Mouse (Mus musculus) frontal cortex, adult 2 months (tissue): Measurements from ENCODE around the gene Msrb3. TPM values are rescaled to one million over a fixed set of nuclear protein-coding genes. Genes with fewer than 3 reads are reported as not detected.

Source experiments
- DNase-seq, 2 experiments: peaks; one replicate each; pipeline ENCODE4 v3.0.0; 2022; ENCODE audit warnings: low spot score in 1 of 2; ENCODE audit errors: extremely low spot score in 1 of 2
- polyA plus RNA-seq: library from polyadenylated mRNA; depleted of rRNA; stranded (reverse); fragments of >200 nt; gene quantifications from 2 replicates; pipeline ENCODE4 v1.2.3, GENCODE M21; 2012

The Msrb3 gene
- polyA plus RNA-seq, 1 experiment = 6.9 TPM

GRCm38 (mm10) chr10:120820781-120821300 is 78.1 kb downstream of the Msrb3 start:
- no peak for DNase-seq

GRCm38 (mm10) chr10:120815290-120815689 is 83.6 kb downstream of the Msrb3 start:
- DNase-seq = no peak

DNA sequence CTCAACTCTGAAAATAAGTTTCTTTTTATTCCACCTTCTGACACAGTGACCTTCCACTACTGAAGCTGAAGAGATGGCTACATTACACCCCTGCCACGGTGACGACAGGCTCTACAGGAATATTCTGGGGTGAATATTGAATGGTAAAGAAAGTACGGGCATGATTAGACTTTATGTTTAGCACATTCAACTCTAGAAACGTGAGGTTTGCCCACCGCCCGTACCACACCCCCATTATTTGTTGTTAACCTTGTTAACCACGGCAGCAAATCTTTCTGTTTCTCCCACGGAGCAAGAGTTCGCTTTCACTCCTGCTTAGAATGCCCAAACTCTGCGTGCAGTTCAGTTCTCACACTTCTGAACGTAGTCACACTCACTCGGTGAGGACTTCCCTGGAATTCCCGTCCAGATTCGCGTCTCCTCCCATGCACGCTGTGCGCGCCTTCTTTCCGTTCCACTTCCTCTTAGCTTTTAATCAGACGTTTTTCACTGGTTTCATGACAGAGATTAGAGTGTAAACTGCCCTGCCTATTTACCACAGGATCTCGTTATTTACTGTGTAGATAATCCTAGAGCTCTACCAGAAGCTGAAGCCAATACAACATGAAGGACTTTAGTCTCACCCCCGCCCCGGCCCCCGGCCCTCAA is 87.0 kb downstream of the Msrb3 start:
- no peak for DNase-seq

DNA sequence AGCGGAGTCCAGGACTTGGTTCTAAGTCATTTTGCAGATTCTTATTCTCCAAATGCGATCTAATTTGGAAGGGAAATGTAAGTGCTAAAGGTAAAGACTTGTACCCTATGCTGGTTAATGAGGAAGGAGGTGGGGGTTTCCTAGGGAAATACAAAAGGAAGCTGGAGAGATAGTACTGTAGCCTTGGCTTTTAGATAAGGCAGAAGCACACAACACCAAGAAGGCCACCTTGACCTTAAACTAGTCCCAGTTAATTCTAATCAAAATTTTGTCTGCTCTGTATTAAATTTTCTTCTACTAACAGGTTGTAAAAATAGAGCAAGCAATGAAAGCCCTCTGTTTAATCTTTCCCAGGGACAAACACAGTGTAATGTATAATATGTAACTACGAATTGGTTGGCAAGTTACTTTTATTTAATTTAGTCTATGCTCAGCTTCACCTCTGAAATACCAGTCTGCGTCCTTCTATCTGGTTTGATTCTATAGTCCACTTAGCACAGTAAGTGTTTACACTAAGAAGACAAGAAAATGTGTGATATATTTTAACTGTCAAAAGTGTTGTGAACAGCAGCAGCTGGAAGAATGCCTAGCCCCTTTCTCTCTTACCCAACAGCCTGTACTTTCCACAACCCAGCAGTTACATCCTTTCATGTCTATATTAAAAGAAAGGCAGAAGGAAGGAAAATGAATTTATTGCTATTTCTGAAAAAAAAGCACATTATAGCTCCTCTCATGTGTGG is 87.9 kb downstream of the Msrb3 start:
- no peak for DNase-seq

DNA sequence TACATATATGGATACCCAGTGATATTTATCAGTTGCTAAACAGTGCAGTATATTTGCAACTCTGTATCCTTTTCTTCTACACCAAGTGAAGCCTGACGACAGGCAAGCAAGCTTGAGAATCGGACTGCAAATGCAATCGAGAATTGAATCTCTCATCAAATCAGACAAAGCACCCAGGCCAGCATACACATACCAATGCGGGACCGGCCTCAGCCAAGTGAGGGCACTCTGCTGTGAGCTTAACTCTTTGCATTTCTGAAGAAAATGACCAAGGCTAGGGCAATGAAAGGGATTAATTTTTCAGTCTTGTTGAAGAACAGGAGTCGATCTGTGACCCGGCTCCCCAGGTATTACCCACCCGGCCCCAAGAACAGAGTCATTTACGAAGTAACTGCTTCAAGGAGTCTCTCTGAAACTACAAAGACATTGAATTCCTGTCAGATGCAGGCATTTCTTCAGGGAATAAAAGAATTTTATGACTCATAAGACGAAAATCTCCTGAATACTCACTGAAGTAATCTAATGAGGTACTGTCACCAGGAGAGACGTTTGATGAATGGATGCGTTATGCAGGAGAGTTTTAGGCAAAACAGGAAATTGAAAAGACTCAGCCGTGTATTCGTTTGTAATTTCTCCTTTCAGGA is 88.7 kb downstream of the Msrb3 start:
- no peak for DNase-seq

GRCm38 (mm10) chr10:120808167-120808566 is 90.7 kb downstream of the Msrb3 start:
- DNase-seq = no peak

DNA sequence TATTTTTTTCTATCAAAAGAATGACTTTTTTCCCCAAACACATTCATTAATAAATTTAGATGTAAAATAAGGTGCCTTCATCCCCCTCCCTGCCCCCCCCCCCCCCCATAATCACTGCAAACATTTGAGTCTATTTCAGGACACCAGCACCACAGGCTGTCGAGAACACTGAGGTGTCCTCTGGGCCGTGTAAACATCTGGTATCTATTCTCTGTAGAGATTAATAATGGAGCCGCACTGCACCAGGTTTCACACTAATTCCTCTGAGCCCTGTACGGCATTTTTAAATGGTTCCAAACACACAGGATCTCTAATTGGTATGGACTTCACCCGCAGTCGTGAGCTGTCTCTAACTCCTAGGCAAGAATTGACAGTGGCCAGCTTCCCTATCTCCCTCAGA is 97.8 kb downstream of the Msrb3 start:
- DNase-seq = no peak

GRCm38 (mm10) chr10:120799479-120799878 is 99.4 kb downstream of the Msrb3 start:
- DNase-seq = no peak

- DNase-seq = no peak
Measured at GRCm38 (mm10) chr10:120796749-120797148, 102.2 kb downstream of the Msrb3 start.

DNA sequence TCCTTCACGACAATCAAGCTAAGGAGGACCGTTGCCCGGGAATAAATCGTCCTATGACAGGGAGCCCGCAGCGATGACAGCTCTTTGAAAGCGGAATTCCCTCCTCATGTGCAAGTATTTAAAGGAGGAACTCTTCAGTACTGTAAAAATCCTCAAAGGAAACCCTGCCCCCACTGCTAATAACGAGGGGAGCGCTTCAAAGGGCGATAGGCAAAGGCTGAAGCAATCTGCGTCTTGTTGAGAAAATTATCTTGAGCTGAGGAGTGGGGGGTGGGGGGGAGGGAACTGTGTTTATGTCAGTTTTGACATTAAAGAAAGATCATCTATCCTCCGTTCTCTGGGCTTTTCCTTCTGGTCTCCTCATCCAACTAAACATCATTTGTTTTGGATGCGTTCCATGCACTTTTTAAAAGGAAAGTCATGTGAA is 104.5 kb downstream of the Msrb3 start:
- DNase-seq = no peak

DNA sequence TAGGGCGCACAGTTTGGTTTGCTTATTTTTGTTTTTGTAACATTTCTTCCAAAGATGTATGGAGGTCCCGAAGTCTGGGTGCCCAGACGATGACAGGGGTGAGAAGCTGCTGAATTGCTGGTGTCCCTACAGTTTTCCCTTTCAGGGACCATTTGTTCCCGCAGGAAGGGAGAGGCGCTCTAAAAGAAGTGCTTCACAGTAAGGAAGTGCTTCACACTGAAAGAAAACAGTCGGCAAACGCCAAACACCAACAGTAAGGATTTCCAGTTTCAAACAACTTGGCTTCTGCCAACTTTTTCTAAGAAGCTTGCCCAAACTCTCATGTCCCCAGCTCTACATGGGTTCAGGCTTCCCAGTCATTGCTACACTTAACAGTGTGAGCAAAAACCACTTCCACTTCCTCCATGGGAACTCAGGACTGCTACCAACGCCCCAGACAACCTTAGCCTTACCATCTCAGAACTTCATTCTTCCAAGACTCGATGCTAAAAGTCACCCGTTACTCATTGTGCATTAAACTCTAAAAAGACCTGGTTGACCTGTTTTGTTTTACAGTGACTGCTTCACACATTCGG is 106.6 kb downstream of the Msrb3 start:
- DNase-seq = no peak

DNA sequence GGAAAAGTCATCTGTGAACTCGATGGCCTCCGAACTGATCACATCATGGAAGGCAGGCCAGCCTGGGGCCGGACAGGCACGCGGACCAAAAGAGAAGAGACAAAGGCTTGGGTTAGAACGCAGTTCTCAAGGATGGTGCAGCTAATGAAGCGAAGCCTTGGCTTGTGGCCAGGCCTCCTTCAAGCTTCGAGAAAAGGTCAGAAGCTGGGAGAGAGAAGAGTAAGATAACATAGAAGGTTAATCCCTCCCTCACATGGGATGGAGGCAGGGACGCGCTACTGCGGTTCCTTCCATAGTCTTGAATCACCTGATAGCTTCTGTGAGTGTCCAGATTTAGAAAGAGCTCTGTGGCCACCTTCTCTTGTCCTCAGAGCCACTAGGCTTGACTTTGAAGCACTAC is 107.5 kb downstream of the Msrb3 start:
- no peak for DNase-seq

DNA sequence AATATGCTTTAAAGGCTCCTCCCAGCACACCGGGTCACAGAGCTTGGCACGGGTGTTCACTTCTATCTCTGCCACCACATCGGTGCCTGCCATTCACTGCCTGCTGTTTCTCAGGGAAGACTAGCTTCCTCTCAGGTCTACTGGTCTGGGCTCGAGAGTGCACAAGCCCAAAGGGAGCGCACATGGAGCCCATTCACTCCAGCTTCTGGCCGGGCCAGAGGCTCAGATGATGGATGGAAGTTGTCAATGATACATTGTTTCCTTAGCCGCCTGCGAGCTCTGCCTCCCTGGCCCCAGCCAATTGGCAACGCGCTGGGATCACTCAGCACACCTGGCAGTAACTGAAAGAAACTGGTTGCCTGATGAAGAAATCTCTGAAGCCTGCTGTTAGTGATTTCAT is 111.7 kb downstream of the Msrb3 start:
- no peak for DNase-seq

DNA sequence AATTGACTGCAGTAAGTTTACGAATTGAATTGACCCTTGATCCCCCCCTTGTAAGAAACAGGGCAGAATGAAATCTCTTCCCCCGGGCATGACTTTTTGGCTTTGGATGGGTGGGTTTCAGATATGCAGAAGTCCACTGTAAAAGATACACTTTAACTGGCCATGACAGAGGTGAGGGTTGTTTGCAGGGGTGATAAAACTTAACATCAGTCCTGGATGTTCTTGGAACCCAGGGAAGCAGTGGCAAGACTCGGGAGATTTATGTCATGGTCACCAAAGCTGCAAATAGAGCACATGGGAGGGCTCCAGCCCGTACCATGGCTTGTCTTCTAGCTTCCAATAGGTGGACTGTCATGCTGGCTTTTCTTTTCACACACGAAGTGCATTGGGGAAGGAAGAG is 114.4 kb downstream of the Msrb3 start:
- DNase-seq = no peak

GRCm38 (mm10) chr10:120783393-120783792 is 115.5 kb downstream of the Msrb3 start:
- no peak for DNase-seq

DNA sequence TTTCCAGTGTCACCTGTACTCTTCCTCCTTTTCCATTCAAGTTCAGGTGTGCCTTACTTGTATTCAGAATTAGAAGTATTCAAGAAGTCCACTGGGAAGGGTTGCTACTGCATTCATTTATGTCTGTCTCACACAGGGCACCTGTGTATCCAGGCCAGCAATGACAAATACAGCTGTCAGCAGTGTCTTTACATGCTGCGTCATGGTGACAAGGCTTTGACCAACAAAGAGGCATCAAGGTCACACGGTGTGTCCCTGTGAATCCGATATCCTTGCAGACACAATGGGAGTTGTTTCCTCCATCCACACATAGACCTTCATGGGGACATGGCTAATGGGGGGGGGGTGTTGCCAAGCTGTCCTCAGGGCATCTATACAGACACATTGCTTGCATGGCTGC is 121.4 kb downstream of the Msrb3 start:
- no peak for DNase-seq

DNA sequence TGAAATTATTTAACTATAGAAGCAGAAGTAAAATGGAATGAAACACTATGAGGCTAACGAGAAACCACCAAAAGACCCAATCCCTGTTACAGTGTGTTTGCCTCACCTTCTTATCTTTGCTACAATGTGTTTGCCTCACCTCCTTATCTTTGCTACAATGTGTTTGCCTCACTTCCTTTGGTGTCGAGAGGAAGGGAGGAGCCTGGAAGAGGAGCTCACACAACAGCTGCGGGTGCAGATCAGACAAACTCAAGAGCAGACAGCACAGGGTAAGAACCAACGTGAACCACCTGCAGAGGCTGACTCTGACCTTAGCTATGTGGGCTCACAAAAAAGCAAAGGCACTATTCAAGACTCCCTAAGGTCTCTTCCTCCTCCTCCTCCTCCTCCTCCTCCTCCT is 123.5 kb downstream of the Msrb3 start:
- DNase-seq = no peak

- DNase-seq = no peak
Measured at GRCm38 (mm10) chr10:120767418-120767817, 131.5 kb downstream of the Msrb3 start.

- DNase-seq = no peak
Measured at GRCm38 (mm10) chr10:120765398-120765797, 133.5 kb downstream of the Msrb3 start.

DNA sequence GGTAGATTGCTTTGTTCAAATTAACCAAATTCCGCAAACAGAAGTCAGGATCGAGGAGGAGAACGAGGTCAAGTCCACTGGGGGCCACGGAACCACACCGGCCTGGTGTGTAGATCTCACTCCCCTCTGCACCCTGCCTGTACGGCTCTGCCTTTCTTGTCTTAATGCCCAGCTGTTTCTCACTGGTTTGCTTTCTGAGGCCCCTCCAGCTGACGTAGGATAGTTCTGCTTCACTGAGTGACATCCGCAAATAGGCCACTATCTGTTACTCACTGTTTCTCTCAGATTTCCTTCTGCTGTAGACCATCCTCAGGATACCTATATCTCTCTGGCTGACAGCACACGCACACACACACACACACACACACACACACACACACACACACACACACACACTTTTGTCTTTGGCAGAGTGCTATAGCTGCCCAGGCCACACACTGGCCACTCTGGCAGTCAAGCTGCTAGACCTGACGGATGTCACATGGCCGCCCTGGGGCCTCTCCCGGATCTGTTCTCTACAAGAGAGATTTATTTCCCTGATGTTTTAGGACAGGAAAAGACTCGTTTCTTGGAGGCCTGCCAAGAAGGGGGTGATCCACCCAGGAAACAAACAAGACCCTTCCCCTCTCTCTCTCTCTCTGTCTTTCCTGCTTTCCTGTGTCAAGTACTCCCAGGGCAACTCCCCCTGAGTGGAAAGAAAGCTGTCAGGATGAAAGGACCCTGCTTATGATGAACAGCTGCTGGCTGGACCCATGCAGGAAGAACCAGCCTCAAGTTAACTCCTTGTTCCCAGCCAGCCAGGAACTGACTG is 135.0 kb downstream of the Msrb3 start:
- DNase-seq = no peak
